Mouse (Mus musculus): ENCODE results near the gene Krtdap. TPM values are rescaled to one million over a fixed set of nuclear protein-coding genes. Genes with fewer than 3 reads are reported as not detected.
"Not testable (repeated sequence)": the region's sequence is repeated elsewhere in the genome, so short reads cannot be mapped to it uniquely, and the experiment has no call there.

Krtdap gene
- polyA plus RNA-seq, 1 experiment from 2014 or later, result not detected

DNA sequence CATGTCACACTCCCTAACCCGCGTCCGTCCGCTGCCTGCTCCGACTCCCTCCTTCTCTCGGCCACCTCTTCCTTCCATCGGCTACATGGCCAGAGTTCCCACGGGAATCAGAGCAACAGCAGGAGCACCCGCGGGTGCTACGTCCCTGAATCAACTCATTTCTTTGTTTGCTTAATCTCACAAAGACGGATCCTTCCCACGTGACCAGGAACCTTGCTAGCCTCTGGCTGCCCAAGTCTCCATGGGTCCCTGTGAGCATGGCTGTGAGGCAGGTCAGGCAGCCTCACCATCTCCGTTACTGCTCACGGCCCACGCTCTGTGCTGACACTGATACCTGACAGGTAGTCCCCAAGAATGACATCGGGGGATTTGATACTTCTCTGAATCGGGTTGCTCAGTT lies 36.0 kb downstream of the Krtdap start, which contains the start of gene Ffar2:
Gene Ffar2 (minus strand): TSS at position 101 of the 400 bp plus-strand sequence.
- no peaks in the 10 kb centered on the region for H3K9me3 ChIP-seq (ENCODE audit: control insufficient read depth, low read length)
- no peak within 1 kb of the TSS for H3K9ac ChIP-seq (replicated peaks; ENCODE audit: low read depth, low read length)
- WGBS, result 89% methylated on average over 18 of the region's 18 CpGs
- no peak within 1 kb of the TSS for H3K4me3 ChIP-seq (replicated peaks; ENCODE audit: low read length)
- H3K27ac ChIP-seq (ENCODE audit: low read length), result no peak within 1 kb of the TSS
- ATAC-seq, result no peak
- H3K27me3 ChIP-seq (replicated peaks; ENCODE audit: control insufficient read depth, insufficient read depth, low read length), result no peaks in the 10 kb centered on the region
- no peaks in the 10 kb centered on the region for H3K4me1 ChIP-seq (replicated peaks; ENCODE audit: control insufficient read depth, insufficient read depth, low read length)
- no peak within 1 kb of the TSS for H3K4me2 ChIP-seq (ENCODE audit: low read length)
- H3K36me3 ChIP-seq (ENCODE audit: control insufficient read depth, insufficient read depth), result no peaks in the 10 kb centered on the region

DNA sequence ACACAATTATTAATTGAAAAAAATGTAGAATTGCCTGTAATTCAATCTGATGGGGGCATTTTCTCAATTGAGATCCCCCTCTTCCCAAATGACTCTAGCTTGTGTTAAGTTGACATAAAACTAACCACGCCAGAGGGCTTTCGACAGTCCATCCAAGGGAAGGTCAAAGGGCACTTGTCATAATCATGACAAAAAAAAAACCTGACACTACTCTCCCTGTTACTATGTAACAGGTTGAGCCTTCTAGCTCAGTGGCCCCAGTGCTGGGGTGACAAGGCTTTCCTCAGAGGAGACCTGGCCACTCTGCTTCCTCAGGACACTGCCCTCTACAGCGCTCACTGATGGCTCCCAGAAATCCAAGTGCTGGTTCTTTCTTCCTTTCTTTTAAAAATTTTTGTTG lies 36.6 kb downstream of the Krtdap start:
- Histone ChIP-seq H3K27ac (ENCODE audit: low read length) (no peak overlapping the region), H3K36me3 (ENCODE audit: control insufficient read depth, insufficient read depth) (no peaks in the 10 kb centered on the region), H3K9ac (replicated peaks; ENCODE audit: low read depth, low read length) (no peak overlapping the region), H3K9me3 (ENCODE audit: control insufficient read depth, low read length) (no peaks in the 10 kb centered on the region), H3K4me1 (replicated peaks; ENCODE audit: control insufficient read depth, insufficient read depth, low read length) (no peaks in the 10 kb centered on the region), H3K4me2 (ENCODE audit: low read length) (no peak overlapping the region), H3K27me3 (replicated peaks; ENCODE audit: control insufficient read depth, insufficient read depth, low read length) (no peaks in the 10 kb centered on the region), H3K4me3 (replicated peaks; ENCODE audit: low read length) (no peak overlapping the region)
- 97% methylated on average over 3 of the region's 3 CpGs for WGBS
- no peak for ATAC-seq

DNA sequence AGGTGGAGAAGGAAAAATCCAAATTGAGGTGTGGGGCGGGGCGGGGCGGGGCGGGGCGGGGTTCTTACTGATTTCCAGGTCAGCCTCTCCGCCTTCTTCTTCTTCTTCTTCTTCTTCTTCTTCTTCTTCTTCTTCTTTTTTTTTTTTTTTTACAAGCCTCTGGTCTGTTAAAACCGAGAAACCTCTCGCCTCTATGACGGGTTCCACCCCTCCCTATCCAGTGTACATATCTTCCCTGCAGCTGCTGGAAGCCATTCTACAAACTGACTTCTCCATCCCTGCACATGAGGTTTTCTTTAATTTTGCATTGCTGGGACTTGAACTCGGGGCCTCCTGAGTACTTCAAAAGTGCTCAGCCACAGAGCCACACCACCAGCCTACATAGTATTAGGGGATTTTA lies 39.0 kb downstream of the Krtdap start:
- H3K4me1 ChIP-seq (replicated peaks; ENCODE audit: control insufficient read depth, insufficient read depth, low read length), result no peaks in the 10 kb centered on the region
- no peak overlapping the region for H3K9ac ChIP-seq (replicated peaks; ENCODE audit: low read depth, low read length)
- no peak overlapping the region for H3K4me3 ChIP-seq (replicated peaks; ENCODE audit: low read length)
- no peak overlapping the region for H3K4me2 ChIP-seq (ENCODE audit: low read length)
- H3K9me3 ChIP-seq (ENCODE audit: control insufficient read depth, low read length), result no peaks in the 10 kb centered on the region
- H3K27me3 ChIP-seq (replicated peaks; ENCODE audit: control insufficient read depth, insufficient read depth, low read length), result no peaks in the 10 kb centered on the region
- no peak for ATAC-seq
- WGBS, result 92% methylated on average over 10 of the region's 10 CpGs
- no peaks in the 10 kb centered on the region for H3K36me3 ChIP-seq (ENCODE audit: control insufficient read depth, insufficient read depth)
- H3K27ac ChIP-seq (ENCODE audit: low read length), result no peak overlapping the region

DNA sequence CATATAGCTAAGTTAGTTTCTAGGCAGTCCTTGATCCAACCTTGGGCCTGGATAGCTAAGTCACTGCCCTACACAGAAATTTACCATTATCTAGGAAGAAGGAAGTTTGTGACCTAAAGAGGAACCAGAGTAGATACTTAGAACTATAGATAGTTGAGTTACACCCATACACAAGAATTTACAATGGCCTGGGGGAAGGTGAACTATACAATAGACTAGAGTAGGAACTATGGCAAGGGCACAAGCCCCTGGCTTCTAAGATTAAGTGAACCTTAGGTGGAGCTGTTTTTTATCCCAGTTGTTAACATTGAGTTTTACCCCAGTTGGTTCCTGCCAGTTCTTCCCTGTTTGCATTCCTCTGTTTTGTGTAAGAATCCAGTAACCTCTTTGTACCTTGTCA lies 41.2 kb downstream of the Krtdap start:
- H3K36me3 ChIP-seq (ENCODE audit: control insufficient read depth, insufficient read depth); H3K4me3 ChIP-seq (replicated peaks; ENCODE audit: low read length); H3K9ac ChIP-seq (replicated peaks; ENCODE audit: low read depth, low read length); H3K9me3 ChIP-seq (ENCODE audit: control insufficient read depth, low read length); H3K27me3 ChIP-seq (replicated peaks; ENCODE audit: control insufficient read depth, insufficient read depth, low read length); ATAC-seq; H3K27ac ChIP-seq (ENCODE audit: low read length); H3K4me2 ChIP-seq (ENCODE audit: low read length); H3K4me1 ChIP-seq (replicated peaks; ENCODE audit: control insufficient read depth, insufficient read depth, low read length): not testable (repeated sequence)

DNA sequence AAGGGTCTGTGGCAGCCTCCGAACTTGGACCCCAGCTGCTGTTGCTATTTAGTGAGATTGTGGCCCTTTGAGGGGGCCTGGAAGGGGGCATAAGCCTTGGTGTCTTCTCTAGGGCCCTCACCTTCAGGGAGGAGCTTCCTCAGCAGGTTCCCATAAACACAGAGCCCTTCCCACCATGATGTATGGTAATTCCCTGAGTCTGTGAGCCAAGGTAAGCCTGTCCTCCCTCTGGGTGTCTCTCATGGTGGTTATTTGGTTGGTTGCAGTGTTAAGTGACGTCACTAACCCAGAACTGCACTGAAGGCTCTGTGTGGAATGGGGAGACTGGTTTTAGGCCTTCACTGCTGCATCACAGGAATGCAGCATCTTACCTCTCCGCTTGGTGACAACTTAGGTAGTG lies 41.7 kb downstream of the Krtdap start:
- Histone ChIP-seq H3K4me1 (replicated peaks; ENCODE audit: control insufficient read depth, insufficient read depth, low read length) (no peaks in the 10 kb centered on the region), H3K4me3 (replicated peaks; ENCODE audit: low read length) (no peak overlapping the region), H3K9me3 (ENCODE audit: control insufficient read depth, low read length) (no peaks in the 10 kb centered on the region), H3K4me2 (ENCODE audit: low read length) (no peak overlapping the region), H3K27me3 (replicated peaks; ENCODE audit: control insufficient read depth, insufficient read depth, low read length) (no peaks in the 10 kb centered on the region), H3K27ac (ENCODE audit: low read length) (no peak overlapping the region), H3K36me3 (ENCODE audit: control insufficient read depth, insufficient read depth) (no peaks in the 10 kb centered on the region), H3K9ac (replicated peaks; ENCODE audit: low read depth, low read length) (no peak overlapping the region)
- ATAC-seq, result no peak
- WGBS, result 65% methylated on average over 3 of the region's 3 CpGs

DNA sequence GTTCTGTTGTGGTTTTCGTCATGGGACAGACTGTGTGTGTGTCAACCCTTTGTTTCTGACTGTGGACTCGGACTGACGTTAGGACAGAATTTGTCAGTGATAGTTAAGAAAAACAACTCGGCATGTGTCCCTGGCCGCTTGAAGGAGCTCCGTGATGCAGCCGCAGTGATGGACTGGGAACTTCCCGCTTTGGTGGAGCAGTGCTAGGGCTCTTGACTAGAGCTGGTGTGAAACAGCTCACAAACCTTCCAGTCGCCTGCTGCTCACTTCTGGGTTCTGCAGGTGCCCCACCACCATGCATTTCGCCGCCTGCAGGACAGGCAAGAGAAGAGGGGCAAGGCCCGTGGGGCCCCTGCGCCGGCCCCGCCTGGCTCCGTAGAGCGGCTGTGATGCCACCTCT lies 44.6 kb downstream of the Krtdap start:
- no peaks in the 10 kb centered on the region for H3K4me1 ChIP-seq (replicated peaks; ENCODE audit: control insufficient read depth, insufficient read depth, low read length)
- no peak for ATAC-seq
- H3K36me3 ChIP-seq (ENCODE audit: control insufficient read depth, insufficient read depth), result no peaks in the 10 kb centered on the region
- no peak overlapping the region for H3K4me2 ChIP-seq (ENCODE audit: low read length)
- no peak overlapping the region for H3K9ac ChIP-seq (replicated peaks; ENCODE audit: low read depth, low read length)
- no peaks in the 10 kb centered on the region for H3K27me3 ChIP-seq (replicated peaks; ENCODE audit: control insufficient read depth, insufficient read depth, low read length)
- no peak overlapping the region for H3K4me3 ChIP-seq (replicated peaks; ENCODE audit: low read length)
- no peak overlapping the region for H3K27ac ChIP-seq (ENCODE audit: low read length)
- H3K9me3 ChIP-seq (ENCODE audit: control insufficient read depth, low read length), result no peaks in the 10 kb centered on the region
- WGBS, result 81% methylated on average over 13 of the region's 17 CpGs

DNA sequence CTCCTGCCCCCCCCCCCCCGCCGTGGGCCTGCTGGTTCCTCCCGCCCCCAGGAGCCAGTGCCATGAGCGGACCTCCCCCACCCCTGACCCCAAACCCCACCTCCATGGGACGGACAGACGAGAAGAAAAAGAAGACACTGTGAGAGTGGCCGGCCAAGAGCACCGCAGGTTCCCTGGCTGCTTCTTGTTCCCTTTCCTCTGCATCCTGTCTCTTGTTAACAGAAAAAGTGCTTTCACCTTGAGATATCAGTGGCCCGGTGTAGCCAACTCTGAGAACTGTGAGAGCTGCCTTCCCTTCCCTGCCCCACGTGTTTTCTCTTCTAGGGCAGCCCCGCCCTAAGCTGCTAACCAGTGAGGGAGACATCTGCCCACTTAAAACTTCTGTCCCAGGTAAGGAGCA lies 45.0 kb downstream of the Krtdap start:
- H3K9me3 ChIP-seq (ENCODE audit: control insufficient read depth, low read length); H3K27ac ChIP-seq (ENCODE audit: low read length); H3K4me3 ChIP-seq (replicated peaks; ENCODE audit: low read length); H3K4me1 ChIP-seq (replicated peaks; ENCODE audit: control insufficient read depth, insufficient read depth, low read length); H3K9ac ChIP-seq (replicated peaks; ENCODE audit: low read depth, low read length); H3K36me3 ChIP-seq (ENCODE audit: control insufficient read depth, insufficient read depth); ATAC-seq; H3K27me3 ChIP-seq (replicated peaks; ENCODE audit: control insufficient read depth, insufficient read depth, low read length); H3K4me2 ChIP-seq (ENCODE audit: low read length): not testable (repeated sequence)
- 45% methylated on average over 9 of the region's 11 CpGs for WGBS

DNA sequence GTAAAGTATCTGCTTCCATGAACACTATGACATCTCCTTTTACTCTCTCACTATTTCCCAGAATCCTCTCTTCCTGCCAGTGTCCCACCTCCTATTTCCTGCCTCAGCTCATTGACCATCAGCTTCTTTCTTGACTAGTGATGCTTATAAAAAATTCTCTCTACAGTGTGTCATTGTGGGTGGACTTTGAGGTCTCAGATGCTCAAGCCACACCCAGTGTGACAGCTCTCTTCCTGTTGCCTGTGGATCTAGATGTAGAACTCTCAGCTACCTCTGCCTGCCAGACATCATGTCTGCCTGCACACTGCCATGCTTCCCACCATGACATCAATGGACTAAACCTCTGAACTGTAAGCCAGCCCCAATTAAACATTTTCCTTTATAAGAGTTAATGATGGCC lies 49.6 kb downstream of the Krtdap start:
- H3K4me3 ChIP-seq (replicated peaks; ENCODE audit: low read length), result no peak overlapping the region
- no peak for ATAC-seq

DNA sequence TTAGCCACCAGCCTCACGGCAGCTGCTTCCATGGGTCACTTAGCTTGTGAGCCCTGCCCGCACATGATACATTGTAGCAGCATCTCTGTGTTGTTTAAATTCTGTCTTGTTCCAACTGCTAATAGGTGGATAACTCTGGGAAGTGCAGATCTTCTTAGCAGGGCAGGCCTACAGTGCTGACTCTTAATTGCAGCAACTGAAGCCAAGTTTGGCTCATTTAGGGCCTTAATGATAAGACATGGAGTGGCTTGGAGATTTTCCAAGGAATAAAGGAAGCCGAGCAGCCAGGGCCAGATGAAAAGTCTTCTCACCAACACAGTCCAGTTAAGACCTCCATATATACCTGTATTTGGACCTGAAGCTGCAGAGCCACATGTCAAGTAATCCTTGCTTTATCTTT lies 52.6 kb downstream of the Krtdap start:
- H3K4me3 ChIP-seq (replicated peaks; ENCODE audit: low read length), result no peak overlapping the region
- H3K4me2 ChIP-seq (ENCODE audit: low read length), result no peak overlapping the region
- H3K27ac ChIP-seq (ENCODE audit: low read length), result no peak overlapping the region
- no peaks in the 10 kb centered on the region for H3K27me3 ChIP-seq (replicated peaks; ENCODE audit: control insufficient read depth, insufficient read depth, low read length)
- H3K9ac ChIP-seq (replicated peaks; ENCODE audit: low read depth, low read length), result no peak overlapping the region
- no peaks in the 10 kb centered on the region for H3K4me1 ChIP-seq (replicated peaks; ENCODE audit: control insufficient read depth, insufficient read depth, low read length)
- no peaks in the 10 kb centered on the region for H3K36me3 ChIP-seq (ENCODE audit: control insufficient read depth, insufficient read depth)
- WGBS, result 58% methylated on average over 3 of the region's 3 CpGs
- no peak for ATAC-seq
- no peaks in the 10 kb centered on the region for H3K9me3 ChIP-seq (ENCODE audit: control insufficient read depth, low read length)

More for the DNA sequence above, 49.6 kb downstream of the Krtdap start:
- Histone ChIP-seq H3K27ac (ENCODE audit: low read length) (no peak overlapping the region), H3K4me1 (replicated peaks; ENCODE audit: control insufficient read depth, insufficient read depth, low read length) (no peaks in the 10 kb centered on the region), H3K9me3 (ENCODE audit: control insufficient read depth, low read length) (no peaks in the 10 kb centered on the region), H3K9ac (replicated peaks; ENCODE audit: low read depth, low read length) (no peak overlapping the region), H3K4me2 (ENCODE audit: low read length) (no peak overlapping the region), H3K36me3 (ENCODE audit: control insufficient read depth, insufficient read depth) (no peaks in the 10 kb centered on the region), H3K27me3 (replicated peaks; ENCODE audit: control insufficient read depth, insufficient read depth, low read length) (no peaks in the 10 kb centered on the region)
